In the genomic region with DNA sequence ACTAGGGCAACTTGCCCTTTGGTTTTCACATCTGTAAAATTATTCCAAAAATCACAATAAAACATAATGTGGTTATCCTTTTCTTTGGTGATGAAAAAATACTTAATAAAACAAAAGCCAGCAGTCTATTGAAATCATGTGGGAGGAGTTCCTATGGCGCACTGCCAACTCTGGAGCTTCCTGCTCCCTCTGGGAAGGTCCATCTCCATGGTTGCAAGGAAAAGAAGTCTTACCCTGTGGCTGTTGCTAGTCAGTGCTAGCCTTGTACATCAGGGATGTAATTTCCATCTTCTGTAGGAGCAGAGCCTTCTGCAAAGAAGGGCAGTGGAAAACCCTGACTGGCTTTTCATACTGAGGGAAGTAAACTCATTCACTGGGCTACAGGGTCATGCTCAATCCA, we compare ENCODE assay signal across 7 mouse cellular contexts. TPM values are rescaled to one million over a fixed set of nuclear protein-coding genes. Genes with fewer than 3 reads are reported as not detected.
DNase-seq lines count a peak whose midpoint lies in the region; ATAC-seq and TF ChIP-seq lines count a peak whose summit lies in the region.

No protein-coding gene starts in this region.

- no peak overlapping the region for H3K9ac ChIP-seq in lung, embryonic 14.5 days

- TF ChIP-seq CTCF in layer of hippocampus, adult 2 months (conservative IDR thresholded peaks at IDR 0.05): no peak
- TF ChIP-seq CTCF in lung, embryonic 14.5 days (IDR thresholded peaks at IDR 0.05; ENCODE audit: low read depth): no peak

- no peak overlapping the region for H3K27ac ChIP-seq in layer of hippocampus, adult 2 months
- no peak overlapping the region for H3K27ac ChIP-seq in lung, embryonic 14.5 days (ENCODE audit: low read depth)

- peak; percentile 25 to 28 for DNase-seq in layer of hippocampus, adult 2 months (ENCODE audit: low spot score in 2 of 2)
- DNase-seq in layer of hippocampus, postnatal 10 days (ENCODE audit: low spot score in 2 of 2): no peak
- peak; percentile 44 to 47 for DNase-seq in adrenal gland, postnatal 36 days
- DNase-seq in gastrocnemius, adult 8-10 months (ENCODE audit: low spot score in 2 of 2): peak; percentile 42 to 50
- peak; percentile 77 for DNase-seq in lung, embryonic 14.5 days
- no peak for DNase-seq in retina, postnatal 1 day

- WGBS in lung, embryonic 14.5 days: 81% methylated on average over 1 of the region's 1 CpGs

- no peaks in the 10 kb centered on the region for H3K9me3 ChIP-seq in lung, embryonic 14.5 days (ENCODE audit: low read depth, low read length)

- ATAC-seq in lung, embryonic 14.5 days (ENCODE audit: insufficient read depth): 0 out of 2 replicates have a peak, but pooled peaks have one; percentile 48
- no peak for ATAC-seq in cerebellum, adult (ENCODE audit: insufficient number of reproducible peaks, low FRiP score, low TSS enrichment)

- peaks cover 13% of the 10 kb centered on the region; the same call in 1 of the 2 replicates for H3K36me3 ChIP-seq in lung, embryonic 14.5 days (ENCODE audit: insufficient read depth)

- H3K4me1 ChIP-seq in lung, embryonic 14.5 days (ENCODE audit: insufficient read depth): no peaks in the 10 kb centered on the region

- no peak overlapping the region for H3K4me2 ChIP-seq in lung, embryonic 14.5 days

- no peaks in the 10 kb centered on the region for H3K27me3 ChIP-seq in lung, embryonic 14.5 days (ENCODE audit: insufficient read depth, low read length)

- no peak overlapping the region for H3K4me3 ChIP-seq in layer of hippocampus, adult 2 months
- H3K4me3 ChIP-seq in lung, embryonic 14.5 days (ENCODE audit: low read depth, low read length): no peak overlapping the region

RNA-seq across cellular contexts. Expression of a gene that starts 29.0 kb away (rescaled TPM):
- 100 to 1,000 TPM; 109 to 113 TPM for total RNA-seq in layer of hippocampus, adult 2 months (2021)
- 100 to 1,000 TPM; 116 to 124 TPM for total RNA-seq in layer of hippocampus, postnatal 10 days (2021)
- 100 to 1,000 TPM; 189 to 206 TPM for total RNA-seq in adrenal gland, postnatal 36 days (2021)
- 100 to 1,000 TPM; 146 to 229 (median 164) TPM for total RNA-seq in gastrocnemius, adult 8-10 months (2022)
- polyA plus RNA-seq in lung, embryonic 14.5 days (2014; fragmentation: Nextera tagmentation; extraction: Ambion mirVana): 312 and 339 TPM in 2 replicates

Comparison
In these comparisons a context has a peak if more than half of its experiments do, and no peak if none do; other contexts are left out.
1. DNase-seq: peak in layer of hippocampus, adult 2 months (2 of 2), adrenal gland, postnatal 36 days (2 of 2), gastrocnemius, adult 8-10 months (2 of 2) and lung, embryonic 14.5 days (single experiment); none in layer of hippocampus, postnatal 10 days (0 of 2) and retina, postnatal 1 day (single experiment).